Mouse (Mus musculus) midbrain, embryonic 11.5 days (tissue): ENCODE data around the gene Dlx5. TPM values are rescaled to one million over a fixed set of nuclear protein-coding genes. Genes with fewer than 3 reads are reported as not detected.

ENCODE experiments used
- ATAC-seq: fragments of 200-750 bp; cut with Nextera tagmentation; 2 replicates; pipeline ENCODE4 v1.8.0; 2017; ENCODE audit warnings: moderate TSS enrichment, moderate library complexity; ENCODE audit not compliant: low FRiP score
- DNase-seq: peaks from one replicate; pipeline ENCODE4 v3.0.0; 2015; ENCODE audit warnings: low spot score; ENCODE audit errors: missing footprints
- H3K27ac ChIP-seq: fragments of 300-500 bp; sonication (generic); 2 replicates; pipeline ENCODE4 v1.5.1; 2014; ENCODE audit warnings: low read depth, low read length
- H3K27me3 ChIP-seq: fragments of 300-500 bp; sonication (generic); 2 replicates; pipeline ENCODE4 v1.6.1; 2014; ENCODE audit warnings: mild to moderate bottlenecking, low read length, moderate library complexity, mixed read lengths; ENCODE audit not compliant: control insufficient read depth, insufficient read depth
- H3K36me3 ChIP-seq: fragments of 300-500 bp; sonication (generic); 2 replicates; pipeline ENCODE4 v1.6.1; 2014; ENCODE audit warnings: mild to moderate bottlenecking, low read length, moderate library complexity, mixed read lengths; ENCODE audit not compliant: control insufficient read depth, insufficient read depth
- H3K4me1 ChIP-seq: fragments of 300-500 bp; sonication (generic); 2 replicates; pipeline ENCODE4 v1.6.1; 2014; ENCODE audit warnings: low read length; ENCODE audit not compliant: control insufficient read depth, insufficient read depth
- H3K4me2 ChIP-seq: fragments of 300-500 bp; sonication (generic); 2 replicates; pipeline ENCODE4 v1.6.1; 2014; ENCODE audit warnings: mild to moderate bottlenecking, moderate library complexity
- H3K4me3 ChIP-seq: fragments of 300-500 bp; sonication (generic); 2 replicates; pipeline ENCODE4 v1.5.1; 2014; ENCODE audit warnings: low read depth, low read length
- H3K9ac ChIP-seq: fragments of 300-500 bp; sonication (generic); 2 replicates; pipeline ENCODE4 v1.6.1; 2014; ENCODE audit warnings: low read length
- H3K9me3 ChIP-seq: fragments of 300-500 bp; sonication (generic); 2 replicates; pipeline ENCODE4 v1.6.1; 2016; ENCODE audit warnings: low read length; ENCODE audit not compliant: control insufficient read depth
- WGBS: fragments of 180-500 bp; shearing (Covaris S2); extraction: QIAGEN DNeasy Blood & Tissue Kit; methylation state at CpG from one replicate; pipeline ENCODE4 v1.1.7; 2014; 5-methylcytosine and 5-hydroxymethylcytosine counted together
- polyA plus RNA-seq: library from polyadenylated mRNA; unstranded; fragments of >200 nt; fragmentation: Nextera tagmentation; extraction: Ambion mirVana; gene quantifications from 2 replicates; pipeline ENCODE4 v1.2.1, GENCODE M21; 2014

Gene Dlx5
- polyA plus RNA-seq, 1 experiment from 2014 or later = 5.2 TPM

- H3K4me3 ChIP-seq = no peak overlapping the region
Measured at GRCm38 (mm10) chr6:6872873-6873272, 9.0 kb downstream of the Dlx5 start.

DNA sequence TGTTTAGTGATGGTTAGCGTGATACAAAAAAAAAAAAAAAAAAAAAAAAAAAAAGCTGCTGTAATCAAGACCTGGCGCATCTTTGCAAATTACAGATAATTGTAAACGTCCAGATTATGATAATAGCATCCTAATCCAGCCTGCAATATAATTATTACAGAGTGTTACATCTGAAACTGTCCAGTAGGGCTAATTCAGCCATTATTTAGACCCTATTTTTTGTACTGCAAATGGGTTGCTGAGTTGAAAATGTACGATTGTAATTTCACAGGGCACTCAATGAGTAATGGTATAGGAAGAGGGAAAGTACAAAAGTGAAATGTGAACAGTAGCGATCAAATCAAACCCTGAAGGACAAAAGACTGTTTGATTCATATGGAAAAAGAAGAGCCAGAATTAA is 10.2 kb downstream of the Dlx5 start:
- ATAC-seq = no peak

More at GRCm38 (mm10) chr6:6872873-6873272, 9.0 kb downstream of the Dlx5 start:
- no peak overlapping the region for H3K27ac ChIP-seq
- no peaks in the 10 kb centered on the region for H3K36me3 ChIP-seq
- no peak for ATAC-seq
- H3K9me3 ChIP-seq = no peaks in the 10 kb centered on the region
- DNase-seq = peak; percentile 91
- no peak overlapping the region for H3K9ac ChIP-seq
- 0% methylated on average over 5 of the region's 5 CpGs for WGBS
- H3K27me3 ChIP-seq = peaks cover 95% of the 10 kb centered on the region
- no peak overlapping the region for H3K4me2 ChIP-seq
- H3K4me1 ChIP-seq = no peaks in the 10 kb centered on the region

DNA sequence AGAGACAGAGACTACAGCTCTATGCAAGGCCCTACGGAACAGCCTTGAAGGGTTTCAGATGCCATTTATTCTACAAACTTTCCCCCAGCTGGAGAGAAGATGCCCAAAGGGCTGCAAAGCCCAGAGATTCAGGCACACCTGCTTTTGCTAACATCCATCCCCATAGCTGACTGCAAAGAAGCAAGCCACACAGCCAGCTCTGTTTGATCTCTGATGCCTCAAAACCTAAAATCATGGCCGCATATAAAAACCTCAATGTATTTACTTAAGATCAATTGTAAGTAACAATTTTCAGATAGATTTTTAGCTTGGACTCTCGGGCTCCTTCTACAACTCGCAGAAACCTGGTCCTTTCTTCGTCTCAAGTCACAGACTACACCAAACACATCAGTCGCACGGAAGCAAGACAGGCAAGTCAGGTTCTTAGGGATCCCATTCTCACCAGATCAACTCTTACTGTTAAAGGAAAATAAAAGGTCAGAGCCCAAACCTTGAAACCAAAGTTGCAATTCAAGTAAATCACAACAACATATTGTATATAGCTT is 10.9 kb downstream of the Dlx5 start:
- WGBS = under 1% methylated on average over 7 of the region's 7 CpGs
- DNase-seq (peak; percentile 90), ATAC-seq (no peak)
- Histone ChIP-seq H3K36me3 (no peaks in the 10 kb centered on the region), H3K4me3 (no peak overlapping the region), H3K4me2 (no peak overlapping the region), H3K27ac (no peak overlapping the region), H3K9me3 (no peaks in the 10 kb centered on the region), H3K27me3 (peaks cover 93% of the 10 kb centered on the region), H3K9ac (no peak overlapping the region), H3K4me1 (no peaks in the 10 kb centered on the region)

More for the DNA sequence above, 10.2 kb downstream of the Dlx5 start:
- WGBS = 5% methylated on average over 5 of the region's 5 CpGs
- Histone ChIP-seq H3K27ac (no peak overlapping the region), H3K9me3 (no peaks in the 10 kb centered on the region), H3K4me1 (no peaks in the 10 kb centered on the region), H3K4me2 (no peak overlapping the region), H3K9ac (no peak overlapping the region), H3K4me3 (no peak overlapping the region), H3K27me3 (peaks cover 94% of the 10 kb centered on the region), H3K36me3 (no peaks in the 10 kb centered on the region)
- DNase-seq = no peak

DNA sequence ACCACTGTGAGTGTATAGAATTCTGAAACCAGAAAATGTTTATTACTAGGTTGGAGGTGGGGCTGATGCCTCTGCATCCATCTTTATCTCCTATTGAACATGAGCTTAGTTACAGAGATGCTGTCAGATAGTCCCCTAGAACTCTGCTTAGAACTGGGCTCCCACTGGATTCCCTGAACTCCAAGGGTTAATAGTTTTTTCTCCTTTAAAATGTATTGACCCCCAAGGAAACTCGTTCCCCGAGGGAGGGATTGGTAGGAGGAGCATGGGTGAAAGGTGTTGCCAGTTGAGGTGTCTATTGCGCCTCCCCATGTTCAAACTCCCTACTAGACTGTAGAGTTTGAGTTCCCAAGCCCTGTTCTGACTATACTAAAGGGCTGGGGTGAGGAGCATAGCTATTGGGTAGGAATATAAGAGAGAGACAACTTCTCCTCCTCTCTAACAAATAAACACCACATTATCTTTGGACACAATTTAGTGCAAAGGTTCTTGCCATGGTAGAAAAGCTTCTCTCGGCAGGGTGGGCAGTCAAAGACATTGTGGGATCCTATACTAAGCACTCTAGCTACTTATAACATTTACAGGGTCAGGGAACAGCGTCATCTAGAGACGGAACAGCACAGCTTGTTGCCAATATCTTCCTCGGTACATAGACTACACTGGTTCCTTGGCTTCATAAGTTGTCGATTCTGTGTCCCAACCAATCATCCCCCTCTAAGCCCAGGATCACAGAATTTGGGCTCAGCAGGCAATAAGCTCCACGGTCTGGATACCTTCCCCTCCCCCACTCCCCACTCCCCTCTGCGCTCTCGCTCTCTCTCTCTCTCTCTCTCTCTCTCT is 11.7 kb downstream of the Dlx5 start:
- no peak; the same call in 1 of the 2 replicates for ATAC-seq
- 0% methylated on average over 11 of the region's 11 CpGs for WGBS
- H3K27ac ChIP-seq = no peak overlapping the region
- no peak overlapping the region for H3K4me2 ChIP-seq
- H3K27me3 ChIP-seq = peaks cover 93% of the 10 kb centered on the region
- H3K36me3 ChIP-seq = no peaks in the 10 kb centered on the region
- H3K9me3 ChIP-seq = no peaks in the 10 kb centered on the region
- no peak overlapping the region for H3K4me3 ChIP-seq
- DNase-seq = peak; percentile 92
- H3K4me1 ChIP-seq = no peaks in the 10 kb centered on the region
- no peak overlapping the region for H3K9ac ChIP-seq

DNA sequence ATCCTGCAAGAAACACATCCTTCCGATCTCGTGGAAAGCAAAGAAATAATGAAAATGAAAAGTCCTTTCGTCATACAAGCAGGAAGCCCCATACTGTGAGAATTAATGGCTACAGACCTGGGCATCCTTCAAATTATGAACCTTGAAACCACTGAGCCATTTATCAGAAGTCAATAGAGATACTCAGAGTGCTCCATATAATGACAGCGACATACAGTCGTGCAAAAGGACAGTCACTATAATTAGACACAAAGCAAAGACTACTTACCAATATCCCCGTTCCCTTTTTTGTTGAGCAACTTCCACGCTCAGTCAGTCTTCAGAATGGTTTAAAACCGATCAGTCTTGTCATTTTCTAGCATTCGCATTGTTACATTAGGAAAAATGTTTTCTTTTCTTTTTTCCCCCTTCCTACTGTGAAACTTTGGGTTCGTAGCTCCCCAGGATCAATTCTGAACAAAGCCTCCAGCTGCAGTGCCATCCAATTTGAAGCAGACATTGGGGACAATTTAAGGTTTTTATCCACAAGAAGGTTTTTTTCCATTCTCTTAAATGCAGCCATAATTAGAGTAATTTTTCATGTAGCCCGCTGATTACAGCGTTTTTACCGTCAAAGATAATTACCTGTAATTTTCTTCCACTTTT is 12.7 kb downstream of the Dlx5 start:
- WGBS = 2% methylated on average over 13 of the region's 13 CpGs
- H3K36me3 ChIP-seq = no peaks in the 10 kb centered on the region
- no peak overlapping the region for H3K4me3 ChIP-seq
- no peaks in the 10 kb centered on the region for H3K4me1 ChIP-seq
- ATAC-seq (no peak), DNase-seq (peak; percentile 93)
- no peak overlapping the region for H3K9ac ChIP-seq
- no peak overlapping the region for H3K27ac ChIP-seq
- peaks cover 95% of the 10 kb centered on the region for H3K27me3 ChIP-seq
- no peaks in the 10 kb centered on the region for H3K9me3 ChIP-seq
- H3K4me2 ChIP-seq = no peak overlapping the region

GRCm38 (mm10) chr6:6867031-6867430 is 14.9 kb downstream of the Dlx5 start:
- DNase-seq = peak; percentile 93
- Histone ChIP-seq H3K27me3 (peaks cover 95% of the 10 kb centered on the region), H3K27ac (no peak overlapping the region), H3K4me2 (no peak overlapping the region), H3K9ac (no peak overlapping the region), H3K4me1 (peaks cover 6% of the 10 kb centered on the region; the same call in 1 of the 2 replicates), H3K36me3 (no peaks in the 10 kb centered on the region), H3K9me3 (no peaks in the 10 kb centered on the region), H3K4me3 (no peak overlapping the region)
- ATAC-seq = no peak
- 0% methylated on average over 9 of the region's 9 CpGs for WGBS

GRCm38 (mm10) chr6:6864441-6865440 is 17.1 kb downstream of the Dlx5 start:
- Histone ChIP-seq H3K27ac (no peak overlapping the region), H3K9me3 (no peaks in the 10 kb centered on the region), H3K27me3 (peaks cover 92% of the 10 kb centered on the region), H3K4me2 (no peak overlapping the region), H3K36me3 (no peaks in the 10 kb centered on the region), H3K4me3 (peak overlapping the region; percentile 34; the same call in 1 of the 2 replicates), H3K4me1 (peaks cover 7% of the 10 kb centered on the region), H3K9ac (peak overlapping the region; percentile 5; the same call in 1 of the 2 replicates)
- 1% methylated on average over 36 of the region's 36 CpGs for WGBS
- no peak for ATAC-seq
- peak; percentile 97 for DNase-seq

DNA sequence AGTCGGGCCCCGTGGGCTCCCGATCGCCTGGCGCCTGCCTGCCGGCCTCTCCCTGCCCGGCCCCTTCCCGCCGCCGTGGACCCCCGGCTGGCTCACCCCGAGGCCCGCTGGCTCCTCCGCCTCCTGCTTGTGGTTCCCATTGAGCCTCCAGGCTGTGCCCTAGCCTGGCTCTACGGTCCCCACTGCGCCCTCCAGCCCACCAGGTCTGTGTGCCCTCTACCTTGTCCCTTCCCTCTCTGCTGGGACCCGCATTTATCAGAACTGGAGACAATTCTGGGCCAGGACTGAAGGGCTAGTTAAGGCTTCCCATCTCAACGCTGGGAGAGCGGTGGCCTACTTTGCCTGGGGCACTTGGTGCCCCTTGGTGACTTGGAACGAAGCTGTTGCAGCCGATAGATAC is 17.9 kb downstream of the Dlx5 start:
- DNase-seq = peak; percentile 96
- Histone ChIP-seq H3K27ac (no peak overlapping the region), H3K36me3 (no peaks in the 10 kb centered on the region), H3K4me1 (peaks cover 9% of the 10 kb centered on the region), H3K27me3 (peaks cover 92% of the 10 kb centered on the region), H3K9ac (peak overlapping the region; percentile 34; the same call in 1 of the 2 replicates), H3K4me2 (peak overlapping the region; percentile 56), H3K9me3 (no peaks in the 10 kb centered on the region), H3K4me3 (peak overlapping the region; percentile 34)
- under 1% methylated on average over 21 of the region's 21 CpGs for WGBS
- ATAC-seq = peak; percentile 25
